Mouse (Mus musculus): ENCODE measurements around the gene Hba-a2.

The Hba-a2 gene

GRCm38 (mm10) chr11:32320507-32321195, 24.4 kb downstream of the Hba-a2 start:
- no peak for DNase-seq (ENCODE audit: low spot score)

- DNase-seq (ENCODE audit: low spot score), result no peak
Measured at GRCm38 (mm10) chr11:32321196-32321565, 24.9 kb downstream of the Hba-a2 start.

- DNase-seq (ENCODE audit: low spot score), result peak; percentile 74
Measured at GRCm38 (mm10) chr11:32324609-32325008, 28.3 kb downstream of the Hba-a2 start.

GRCm38 (mm10) chr11:32331075-32331474, 34.8 kb downstream of the Hba-a2 start:
- DNase-seq (ENCODE audit: low spot score), result no peak

- no peak for DNase-seq (ENCODE audit: low spot score)
Measured at GRCm38 (mm10) chr11:32331861-32332260, 35.6 kb downstream of the Hba-a2 start.

- DNase-seq (ENCODE audit: low spot score), result no peak
Measured at GRCm38 (mm10) chr11:32333235-32333634, 36.9 kb downstream of the Hba-a2 start.

GRCm38 (mm10) chr11:32336435-32336907, 40.2 kb downstream of the Hba-a2 start:
- no peak for DNase-seq (ENCODE audit: low spot score)

GRCm38 (mm10) chr11:32339131-32339531, 42.8 kb downstream of the Hba-a2 start:
- DNase-seq (ENCODE audit: low spot score), result no peak

GRCm38 (mm10) chr11:32340476-32341473, 44.5 kb downstream of the Hba-a2 start:
- no peak for DNase-seq (ENCODE audit: low spot score)

- DNase-seq (ENCODE audit: low spot score), result no peak
Measured at GRCm38 (mm10) chr11:32342770-32343191, 46.5 kb downstream of the Hba-a2 start.

- no peak for DNase-seq (ENCODE audit: low spot score)
Measured at GRCm38 (mm10) chr11:32343350-32343749, 47.1 kb downstream of the Hba-a2 start.

GRCm38 (mm10) chr11:32345504-32346297, 49.4 kb downstream of the Hba-a2 start:
- DNase-seq (ENCODE audit: low spot score), result no peak

All from layer of hippocampus, adult 9-10 months (tissue).